Mouse (Mus musculus) ovary, postnatal 36 days (tissue): ENCODE data around the gene Tuba4a.

ENCODE experiments used
- DNase-seq: peaks from one replicate; pipeline ENCODE4 v3.0.0; 2022; ENCODE audit warnings: low spot score, mixed read lengths

Gene Tuba4a

DNA sequence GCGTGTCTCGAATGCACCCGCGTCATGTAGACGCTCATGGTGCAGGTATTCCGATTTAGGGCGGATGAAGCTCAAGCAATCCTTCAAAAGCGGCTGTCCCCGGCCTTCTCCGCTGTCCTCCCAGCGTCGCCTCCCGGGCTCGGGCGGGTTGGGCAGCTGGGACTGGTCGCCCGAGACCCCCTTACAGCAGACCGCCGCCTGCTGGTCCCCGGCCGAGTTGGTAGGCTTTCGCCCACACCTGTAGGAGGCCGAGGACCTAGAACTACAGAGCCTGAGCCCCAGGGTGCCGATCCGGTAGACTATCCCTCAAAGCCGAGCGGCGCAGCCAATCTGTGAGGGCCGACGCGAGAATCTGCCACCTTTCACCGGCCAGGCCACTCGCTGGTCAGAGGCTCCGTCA, at the start of gene Tuba4a:
Gene Tuba4a, minus strand, starts transcription at position 335 of the 400 bp plus-strand sequence.
- DNase-seq: no peak

DNA sequence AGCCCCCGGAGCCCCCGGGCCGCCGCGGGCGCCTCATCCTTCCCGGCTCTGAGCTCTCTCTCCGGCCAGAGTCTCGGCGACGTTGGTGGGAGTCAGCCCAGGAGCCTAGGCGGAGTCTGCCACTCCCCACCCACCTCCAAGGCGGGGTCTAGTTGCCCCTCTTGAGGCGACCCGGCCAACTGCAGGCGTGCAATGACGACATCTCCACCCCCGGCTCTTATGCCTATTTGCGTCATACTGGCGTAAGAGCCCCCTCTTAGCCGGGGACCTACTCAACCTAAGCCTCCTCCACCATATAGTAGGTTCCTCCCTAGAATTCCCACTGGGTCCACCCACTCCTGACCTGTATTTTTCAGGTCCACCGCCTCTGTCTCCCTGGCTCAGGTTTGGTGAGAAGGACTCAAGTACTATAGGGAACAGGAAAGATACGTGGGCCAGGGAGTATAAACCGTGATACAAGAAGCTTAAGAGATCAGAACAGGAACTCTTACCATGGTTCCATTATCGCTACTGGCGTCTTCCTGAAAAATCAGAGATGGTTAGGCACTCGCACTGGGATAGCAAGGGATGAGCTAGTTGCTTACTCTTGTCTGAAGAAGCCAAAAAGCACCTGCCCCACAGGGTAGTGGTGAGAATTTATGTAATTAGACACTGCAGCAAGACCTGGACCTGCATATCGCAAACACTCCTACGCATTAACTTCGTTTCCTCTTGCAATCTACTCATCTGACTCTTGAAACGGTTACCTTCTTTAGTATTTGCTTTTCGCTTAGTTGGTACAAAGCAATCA, 44.6 kb upstream of the Tuba4a start, which contains the start of gene Ptprn:
Gene Ptprn, minus strand, starts transcription at position 412 of the 790 bp plus-strand sequence.
- DNase-seq: no peak

DNA sequence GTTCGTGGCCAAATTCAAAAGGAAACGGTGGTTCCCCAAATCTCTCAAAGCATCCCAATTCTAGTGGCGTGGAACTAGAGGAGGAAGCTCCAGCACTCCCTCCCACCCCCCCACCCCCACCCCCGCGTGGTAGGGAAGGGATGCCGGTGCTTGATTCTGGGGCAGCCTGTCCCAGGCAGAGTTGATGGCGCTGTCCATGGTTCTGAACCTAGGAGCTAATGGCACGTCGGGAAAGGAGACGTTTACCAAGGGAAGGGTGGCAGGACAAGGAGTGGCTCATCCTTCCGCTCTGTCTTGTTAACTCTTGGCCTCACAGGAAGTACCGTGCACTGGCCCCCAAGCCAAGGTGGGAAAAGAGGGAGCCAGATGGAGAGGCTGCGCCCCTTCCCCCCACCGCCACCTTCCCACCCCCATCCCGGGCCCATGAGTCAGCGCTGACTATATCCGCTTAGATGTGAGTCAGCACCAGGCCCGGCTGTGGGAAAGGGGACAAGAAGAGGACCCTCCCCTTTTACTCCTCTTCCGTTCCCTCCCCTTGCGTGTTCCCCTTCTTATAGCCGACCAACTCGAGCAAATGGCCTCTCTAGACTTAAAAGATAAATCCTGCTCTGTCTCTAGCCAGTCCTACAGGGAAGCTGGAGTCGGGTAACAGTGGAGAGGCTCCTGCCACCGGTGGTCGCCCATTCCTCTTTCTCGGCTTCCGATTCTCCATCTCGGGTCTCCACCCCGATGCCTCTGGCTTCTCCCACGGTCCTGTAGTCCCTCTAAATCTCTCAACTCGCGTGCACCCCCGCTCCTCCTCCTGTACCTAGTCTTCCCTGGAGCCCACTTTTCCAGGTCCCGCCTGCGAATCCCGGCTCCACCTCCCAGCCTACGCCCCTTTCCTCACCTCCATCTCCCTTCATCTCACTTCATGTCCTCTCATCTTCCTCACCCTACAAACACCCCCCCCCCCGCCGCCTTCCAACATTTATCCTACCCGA, 43.6 kb upstream of the Tuba4a start:
- DNase-seq: peak; percentile 60

DNA sequence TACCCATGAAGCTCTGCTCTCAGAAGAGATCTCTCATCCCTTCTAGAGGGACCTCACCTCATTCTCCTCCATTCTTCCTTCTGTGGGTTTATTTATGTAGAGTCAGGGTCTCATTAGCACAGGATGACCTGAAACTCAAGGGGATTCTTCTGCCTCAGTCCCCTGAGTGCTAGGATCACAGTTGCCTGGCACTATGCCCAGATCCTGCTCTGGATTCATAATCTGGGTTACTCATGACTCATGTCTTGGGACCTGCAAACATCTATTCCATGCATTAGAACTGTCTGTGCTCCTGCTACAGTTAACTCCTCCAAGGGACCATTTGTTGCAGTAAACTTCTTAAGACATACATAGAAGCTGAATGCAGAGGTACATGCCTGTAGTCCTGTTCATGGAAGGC, 41.6 kb upstream of the Tuba4a start:
- no peak for DNase-seq

DNA sequence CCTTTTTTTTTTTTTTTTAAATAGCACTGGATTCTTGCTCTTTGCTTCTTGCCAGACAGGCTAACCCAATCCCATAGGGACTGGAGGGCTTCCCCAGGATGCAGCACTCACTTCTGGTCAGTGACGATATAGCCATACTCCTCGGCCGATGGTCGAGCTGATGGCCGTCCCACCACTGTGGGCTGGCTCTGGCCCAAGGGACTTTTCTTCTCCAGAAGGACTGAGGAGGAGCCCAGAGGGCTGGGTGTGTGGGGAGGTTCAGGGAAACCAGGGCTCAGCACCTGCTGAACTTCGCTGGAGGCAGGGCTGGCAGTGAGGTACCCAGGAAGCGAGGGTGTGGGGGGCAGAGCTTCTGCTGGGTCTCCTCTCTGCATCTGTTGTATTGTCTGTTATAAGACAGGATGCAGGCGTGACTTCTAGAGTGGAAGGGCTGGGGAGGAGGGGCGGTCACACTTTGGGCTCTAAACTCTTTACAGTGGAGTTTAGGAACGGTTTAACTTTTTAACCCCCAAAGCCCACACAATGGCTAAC, 35.9 kb upstream of the Tuba4a start:
- DNase-seq: no peak

DNA sequence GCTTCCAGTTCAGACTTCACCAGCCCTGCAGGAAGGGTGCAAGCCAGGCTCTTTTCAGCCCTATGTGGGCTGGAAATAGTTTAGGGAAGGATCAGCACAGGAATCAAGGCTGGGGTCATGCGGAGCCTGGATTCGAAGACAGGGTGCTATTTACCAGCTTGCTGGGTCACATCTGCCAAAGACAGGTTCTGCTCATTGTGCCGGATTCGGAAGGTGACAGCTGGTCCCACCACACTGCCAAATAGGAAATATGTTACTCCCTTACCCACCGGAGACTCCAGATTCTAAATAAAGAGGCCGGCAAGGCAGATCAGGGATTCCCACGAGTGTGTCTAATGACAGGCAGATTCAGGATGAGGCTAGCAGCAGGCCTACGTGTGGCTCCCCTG, 35.0 kb upstream of the Tuba4a start:
- DNase-seq: no peak

DNA sequence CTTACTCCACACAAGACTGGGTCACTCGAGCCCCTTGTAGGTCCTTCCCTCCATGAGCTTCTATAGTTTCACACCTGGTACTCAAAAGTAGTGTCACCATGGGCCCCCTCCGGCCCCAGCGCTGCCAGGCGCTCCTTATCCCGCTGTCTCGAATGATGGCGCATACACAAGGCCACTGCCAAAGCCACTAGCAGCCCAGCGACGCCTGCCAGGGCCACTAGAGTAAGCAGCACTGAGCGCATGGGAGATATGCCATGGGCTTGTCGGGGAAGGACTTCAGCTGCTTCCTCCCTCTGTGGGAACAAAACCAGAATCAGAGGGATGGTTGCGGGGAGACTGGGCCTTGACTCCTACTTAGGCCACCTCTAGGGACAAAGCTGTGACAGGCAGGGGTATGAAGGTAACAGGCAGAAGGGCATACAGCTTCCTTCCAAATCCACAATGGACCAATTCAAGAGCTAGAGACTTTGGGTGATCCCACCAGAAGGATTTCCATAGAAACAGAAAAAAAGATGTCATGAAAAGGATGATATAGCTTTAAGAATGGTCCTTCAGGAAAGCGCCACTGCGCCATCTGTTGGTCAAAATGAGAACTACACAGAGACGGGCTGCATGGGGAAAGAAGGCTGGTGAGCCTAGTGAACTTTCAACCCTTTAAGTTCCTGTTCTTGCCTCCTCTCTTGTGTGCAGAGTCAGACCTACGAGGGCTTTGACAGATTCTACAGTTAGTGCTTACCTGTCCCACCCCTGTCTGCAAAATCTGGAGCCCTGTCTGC, 34.4 kb upstream of the Tuba4a start:
- peak; percentile 68 for DNase-seq

DNA sequence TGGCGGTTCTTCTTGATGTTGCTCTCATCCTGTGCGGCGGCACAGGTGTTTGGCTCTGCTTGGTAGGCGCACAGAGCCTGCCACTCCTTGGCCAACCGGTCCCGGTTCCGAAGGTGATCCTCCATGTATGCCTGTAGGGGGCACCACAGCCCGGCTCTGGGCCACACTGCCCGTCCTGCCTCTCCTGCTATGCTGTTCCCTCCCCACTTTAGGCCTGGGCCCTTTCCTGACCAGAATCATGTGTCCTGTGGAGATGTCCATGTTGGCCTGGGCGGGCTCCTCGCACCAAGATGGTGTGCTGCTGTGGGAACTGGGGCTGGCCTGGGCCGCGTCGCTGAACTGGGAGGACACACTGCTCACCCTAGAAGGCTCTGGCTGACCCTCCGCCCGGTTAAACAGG, 33.4 kb upstream of the Tuba4a start:
- no peak for DNase-seq

DNA sequence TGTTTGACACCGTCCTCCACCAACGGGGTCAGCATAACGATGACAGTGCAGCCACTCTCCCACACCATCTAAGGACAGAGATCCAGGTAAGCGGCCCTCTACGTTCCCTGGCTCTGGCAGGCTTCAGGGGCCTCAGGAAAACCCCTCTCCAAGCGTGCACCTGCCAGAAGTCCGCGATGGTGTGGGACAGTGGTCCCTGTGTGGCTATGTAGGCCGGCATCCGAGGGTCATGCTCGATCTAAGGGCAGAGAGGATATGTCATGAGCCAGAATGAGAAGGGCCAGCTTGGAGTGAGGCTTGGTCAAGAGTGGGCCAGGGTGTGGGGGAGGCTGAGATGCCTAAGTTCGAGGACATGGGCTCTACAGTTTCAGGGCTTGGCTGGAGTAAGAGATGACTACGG, 32.6 kb upstream of the Tuba4a start:
- no peak for DNase-seq

DNA sequence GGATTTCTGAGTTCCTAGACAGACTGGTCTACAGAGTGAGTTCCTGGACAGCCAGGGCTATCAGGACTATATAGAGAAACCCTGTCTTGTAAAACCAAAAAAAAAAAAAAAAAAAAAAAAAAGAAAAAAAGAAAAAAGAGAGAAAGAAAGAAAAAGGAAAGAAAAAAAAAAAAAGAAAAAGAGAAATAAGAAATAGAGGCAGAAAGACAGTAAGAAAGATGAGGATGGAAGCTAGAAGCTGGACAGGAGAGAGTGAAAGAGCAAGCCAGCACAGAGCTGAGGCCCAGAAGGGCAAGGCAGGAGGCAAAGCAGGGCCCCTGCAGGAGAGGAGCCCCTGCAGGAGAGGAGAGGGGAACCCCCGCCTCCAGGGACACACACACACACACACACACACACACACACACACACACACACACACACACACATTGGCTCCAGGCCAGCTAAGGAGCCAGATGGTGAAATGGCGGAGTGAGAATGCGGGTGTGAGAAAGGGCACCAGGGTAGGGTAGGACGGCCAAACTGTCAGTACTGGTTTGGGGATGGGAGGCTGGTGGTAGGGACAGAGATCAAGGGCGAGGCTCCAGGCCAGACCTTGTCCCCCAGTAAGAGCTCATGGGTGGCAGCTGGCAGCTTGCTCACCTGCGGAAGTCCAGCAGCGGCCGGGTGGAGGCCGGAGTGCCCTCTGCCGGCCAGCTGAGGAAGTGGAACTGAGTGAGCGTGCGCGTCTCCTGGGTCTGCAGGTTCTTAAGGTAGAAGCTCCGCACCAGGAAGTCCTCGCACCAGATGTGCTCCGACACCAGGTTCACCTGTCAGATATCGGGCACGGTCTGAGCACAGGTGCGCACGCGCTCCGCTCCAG, 31.7 kb upstream of the Tuba4a start:
- DNase-seq: peak; percentile 80

DNA sequence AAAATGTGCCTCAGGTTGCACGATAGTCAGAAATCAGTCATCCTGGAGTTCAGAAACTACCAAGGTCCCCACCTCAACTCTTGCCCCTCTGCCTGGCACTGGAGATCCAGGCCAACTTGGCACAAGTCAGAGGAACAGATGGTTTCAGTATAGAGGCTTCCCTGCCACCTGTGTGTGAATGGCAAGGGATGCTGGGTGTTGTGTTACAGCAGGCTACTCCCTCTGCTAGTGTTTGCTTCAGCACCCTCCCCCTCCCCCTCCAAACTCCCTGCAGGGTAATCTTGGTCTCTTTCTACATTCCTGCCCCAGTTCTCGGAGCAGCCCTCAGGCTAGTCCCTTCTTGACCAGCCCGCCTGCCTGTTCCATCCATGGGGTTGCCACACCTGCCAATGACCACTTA, 30.8 kb upstream of the Tuba4a start:
- no peak for DNase-seq

DNA sequence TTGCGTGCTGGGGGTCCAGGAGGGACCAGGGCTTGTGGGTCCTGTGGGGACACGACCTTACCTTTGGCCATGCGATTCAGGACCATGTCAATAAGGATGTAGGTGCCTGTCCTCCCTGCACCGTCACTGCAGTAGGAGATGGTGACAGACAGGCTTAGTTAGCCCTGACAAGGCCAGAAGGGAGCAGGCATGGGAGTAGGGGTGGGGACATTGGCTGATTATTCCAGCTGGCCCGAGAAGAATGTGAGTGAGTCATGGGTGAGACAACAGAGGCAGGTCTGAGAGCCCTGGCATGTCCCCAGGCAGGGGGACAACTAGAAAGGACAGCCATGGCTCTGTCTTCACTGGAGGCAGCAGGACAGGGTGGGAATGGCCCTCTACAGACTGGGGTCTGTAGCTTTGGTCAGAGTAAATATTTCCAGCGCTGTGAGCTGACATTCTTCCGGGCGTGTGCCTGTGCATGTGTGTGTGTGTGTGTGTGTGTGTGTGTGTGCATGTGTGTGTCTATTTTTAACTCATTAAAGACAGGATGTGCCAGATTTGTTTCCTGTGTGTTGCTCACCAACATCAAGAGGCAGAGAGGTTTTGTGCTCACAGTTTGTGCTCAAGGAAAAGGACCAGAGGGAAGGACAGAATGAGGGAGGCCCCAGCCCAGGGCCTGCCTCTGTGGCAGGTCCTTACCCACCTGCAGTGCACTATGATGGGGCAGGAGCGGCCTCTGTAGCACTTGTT, 28.5 kb upstream of the Tuba4a start:
- DNase-seq: no peak

DNA sequence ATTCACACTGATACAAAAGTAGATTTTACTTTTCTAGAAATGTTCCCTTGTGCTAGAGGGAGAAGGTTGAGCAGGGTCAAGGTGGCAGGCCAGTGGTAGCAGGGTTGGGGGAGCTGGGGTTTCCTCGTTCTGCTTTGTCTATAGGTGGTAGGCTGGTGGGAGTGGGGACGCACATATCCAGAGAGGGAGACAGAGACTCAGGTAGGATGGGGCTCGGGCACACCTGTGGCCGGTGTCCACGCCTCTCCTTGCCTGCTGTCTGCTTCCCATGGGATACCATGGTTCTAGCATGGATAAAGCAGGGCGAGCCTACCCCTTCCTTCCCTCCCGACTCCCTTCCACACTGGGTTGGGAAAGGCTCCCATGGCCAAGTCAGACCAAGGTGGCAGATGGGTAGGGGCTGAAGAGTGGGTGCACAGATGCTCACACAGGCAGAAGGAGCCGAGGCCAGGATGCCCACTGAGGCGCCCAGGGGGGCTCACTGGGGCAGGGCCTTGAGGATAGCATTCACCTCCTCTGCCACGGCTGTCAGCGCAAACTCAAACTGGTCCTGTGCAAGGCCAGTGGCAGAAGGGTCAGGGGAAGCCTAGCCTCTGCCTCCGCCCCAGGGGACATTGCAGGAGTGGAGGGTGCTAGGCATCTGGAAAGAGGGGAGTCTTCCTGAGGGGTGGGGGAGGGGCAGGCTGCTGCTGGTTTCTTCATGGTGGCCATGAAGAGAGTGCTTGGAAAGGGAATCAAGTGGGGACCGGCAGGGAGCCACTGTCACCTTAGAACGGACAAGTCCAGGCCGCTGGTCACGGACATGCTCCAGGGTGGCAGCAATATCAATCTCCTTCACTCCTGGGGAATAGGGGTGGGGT, 27.6 kb upstream of the Tuba4a start:
- no peak for DNase-seq

DNA sequence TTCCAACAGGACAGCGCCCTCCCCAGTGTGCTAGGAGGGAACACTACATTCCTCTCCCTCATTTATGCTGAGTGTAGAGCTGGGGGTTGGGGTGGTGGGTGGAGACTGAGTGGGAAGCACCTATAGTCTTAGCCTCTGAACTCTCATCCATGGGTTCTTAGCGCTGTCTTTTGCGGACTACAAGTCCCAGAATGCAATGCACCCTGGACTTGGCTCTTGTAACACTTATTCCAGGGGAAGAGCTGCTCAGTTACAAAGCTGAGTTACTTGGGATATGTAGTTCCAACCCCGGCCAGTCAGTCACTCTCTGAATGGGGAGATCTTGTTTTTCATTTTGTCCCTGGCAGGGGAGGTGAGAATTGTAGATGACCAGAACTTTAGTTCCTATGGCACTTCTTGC, 25.2 kb upstream of the Tuba4a start:
- no peak for DNase-seq

DNA sequence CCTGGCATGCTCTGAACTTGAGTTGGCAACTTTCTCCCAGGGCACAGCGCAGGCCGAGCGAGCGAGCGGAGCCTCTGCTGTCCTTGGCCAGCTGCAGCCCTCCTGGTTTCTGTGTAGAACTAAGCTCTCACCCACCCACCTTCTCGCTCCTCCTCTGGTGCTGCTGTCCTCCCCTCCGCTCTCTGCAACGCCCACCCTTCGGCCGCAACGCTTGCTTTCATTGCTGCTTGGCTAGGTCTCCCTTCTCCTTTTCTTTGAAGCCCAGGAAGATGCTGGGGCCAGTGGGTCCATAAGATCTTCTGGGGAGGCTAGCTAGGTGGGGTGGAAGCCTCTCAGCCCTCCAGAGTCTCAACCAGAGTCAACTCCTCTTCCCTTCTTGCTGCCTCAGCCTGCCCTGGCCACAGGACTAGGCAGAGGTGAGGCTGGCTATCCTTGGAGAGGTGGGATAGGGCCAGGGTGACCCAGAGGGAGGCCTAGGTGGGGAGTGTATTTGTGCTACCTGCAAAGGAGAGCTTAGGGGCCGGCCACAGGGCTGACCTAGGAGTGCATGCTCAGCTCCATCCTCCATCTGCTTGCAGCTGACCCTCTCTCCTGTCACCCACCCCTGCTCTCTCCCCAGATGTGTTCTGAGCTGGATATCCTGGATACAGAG, 24.6 kb upstream of the Tuba4a start:
- no peak for DNase-seq

DNA sequence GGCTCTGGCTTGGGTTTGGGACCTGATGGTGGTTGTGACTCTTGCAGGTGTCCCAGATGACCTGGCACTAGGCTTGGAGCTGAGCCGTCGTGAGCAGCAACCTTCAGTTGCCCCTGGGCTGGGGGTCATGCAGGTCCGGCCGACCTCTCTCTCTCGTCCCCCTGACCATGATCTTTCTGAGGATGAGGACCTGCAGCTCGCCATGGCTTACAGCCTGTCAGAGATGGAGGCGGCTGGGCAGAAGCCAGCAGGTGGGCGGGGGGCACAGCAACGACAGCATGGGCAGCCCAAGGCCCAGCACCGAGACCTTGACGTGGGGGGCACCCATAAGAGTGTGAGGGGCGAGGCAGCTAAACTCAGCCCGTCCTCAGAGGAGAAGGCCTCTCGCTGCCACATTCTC, 23.7 kb upstream of the Tuba4a start:
- DNase-seq: no peak

DNA sequence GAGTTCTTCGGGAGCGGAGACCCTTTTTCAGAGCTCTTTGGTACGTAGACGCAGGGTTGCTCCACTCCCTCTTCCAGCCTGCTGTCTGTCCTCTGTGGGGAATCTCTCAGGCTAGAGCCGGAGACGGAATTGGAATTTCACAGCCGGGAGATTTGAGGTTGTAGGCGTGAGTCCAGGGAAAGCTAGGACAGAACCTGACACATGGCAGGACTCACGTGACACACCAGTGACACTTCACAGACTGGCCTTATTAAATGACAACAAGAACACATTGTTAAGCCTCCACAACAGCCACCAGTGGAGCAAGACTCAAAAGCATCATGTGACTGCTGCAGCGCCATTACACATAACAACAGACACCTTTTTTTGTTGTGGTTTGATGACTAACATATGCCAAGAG, 19.9 kb upstream of the Tuba4a start:
- no peak for DNase-seq

DNA sequence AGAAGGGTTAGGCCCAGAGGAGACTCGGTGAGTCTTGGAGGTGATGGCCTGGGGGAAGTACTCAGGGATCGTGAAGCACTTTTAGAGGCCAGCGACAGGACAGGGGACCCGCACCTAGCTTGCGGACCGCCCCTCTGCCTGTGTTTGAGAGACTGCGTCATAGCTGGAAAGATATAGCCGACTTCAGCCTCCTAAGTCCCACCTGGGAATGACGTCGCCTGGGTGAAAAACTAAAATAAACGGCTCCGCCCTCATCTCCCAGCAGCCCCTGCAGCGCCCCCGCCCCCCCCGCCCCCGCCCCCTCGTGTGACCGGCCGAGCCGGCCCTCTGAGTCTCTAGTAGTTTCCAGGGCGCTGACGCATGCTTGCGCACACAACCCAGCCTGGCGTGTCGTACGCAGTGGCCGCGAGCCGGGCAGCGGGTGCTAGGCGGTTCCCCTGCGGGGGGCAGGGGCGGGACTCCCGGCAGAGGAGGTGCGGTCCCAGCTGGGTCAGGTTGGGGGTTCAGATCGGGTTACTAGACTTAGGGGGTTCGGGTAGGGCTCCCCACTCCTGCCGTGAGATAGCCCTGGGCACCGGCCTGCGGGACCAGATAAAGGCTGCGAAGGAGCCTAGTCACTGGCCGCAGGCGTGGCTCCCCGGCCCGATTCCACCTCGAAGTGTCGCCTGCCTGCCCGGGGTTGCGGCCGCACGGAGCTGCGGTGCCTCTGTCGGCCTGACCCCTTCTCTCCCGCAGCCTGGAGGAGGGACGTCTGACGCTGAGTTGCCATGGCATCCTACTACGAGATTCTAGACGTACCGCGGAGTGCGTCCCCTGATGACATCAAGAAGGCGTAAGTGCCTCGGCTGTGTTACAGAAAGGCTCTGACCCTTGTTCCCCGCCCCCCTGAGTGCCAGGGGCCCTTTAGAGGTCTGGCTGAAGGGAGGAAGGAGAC, 16.7 kb upstream of the Tuba4a start, which contains the start of gene Dnajb2:
Gene Dnajb2, plus strand, starts transcription at position 290 of the 934 bp plus-strand sequence.
- peak; percentile 85 for DNase-seq
